Mouse (Mus musculus) testis, adult 2 months (tissue): Measurements from ENCODE around the gene Ebi3. TPM values are rescaled to one million over a fixed set of nuclear protein-coding genes. Genes with fewer than 3 reads are reported as not detected.

ENCODE experiments used
- H3K27ac ChIP-seq: fragments of 200-500 bp; 2 replicates; pipeline ENCODE4 v1.5.1; 2012; ENCODE audit warnings: low read depth, low read length; ENCODE audit not compliant: control insufficient read depth, insufficient read depth
- H3K27me3 ChIP-seq: fragments of 200-500 bp; 2 replicates; pipeline ENCODE4 v1.6.1; 2012; ENCODE audit warnings: mild to moderate bottlenecking, low read length, moderate library complexity; ENCODE audit not compliant: control insufficient read depth, insufficient read depth
- H3K36me3 ChIP-seq: fragments of 200-500 bp; 2 replicates; pipeline ENCODE4 v1.6.1; 2012; ENCODE audit warnings: mild to moderate bottlenecking, low read length; ENCODE audit not compliant: control insufficient read depth, insufficient read depth
- H3K4me1 ChIP-seq: fragments of 200-500 bp; 2 replicates; pipeline ENCODE4 v1.6.1; 2012; ENCODE audit warnings: low read length; ENCODE audit not compliant: control insufficient read depth, insufficient read depth
- H3K4me3 ChIP-seq: fragments of 200-500 bp; 2 replicates; pipeline ENCODE4 v1.5.1; 2012; ENCODE audit warnings: low read depth, mild to moderate bottlenecking, low read length, moderate library complexity, mixed read lengths; ENCODE audit not compliant: control insufficient read depth
- CTCF ChIP-seq: fragments of 200-500 bp; IDR thresholded peaks from 2 replicates; pipeline ENCODE4 v1.5.1; 2012; ENCODE audit warnings: low read depth, mild to moderate bottlenecking, inconsistent platforms, low read length, moderate library complexity; ENCODE audit not compliant: control insufficient read depth, insufficient read depth, insufficient replicate concordance
- POLR2A ChIP-seq: fragments of 200-500 bp; IDR thresholded peaks from 2 replicates; pipeline ENCODE4 v1.6.1; 2012; ENCODE audit warnings: low read depth, mild to moderate bottlenecking, inconsistent platforms, low read length, moderate library complexity; ENCODE audit not compliant: control insufficient read depth
- polyA plus RNA-seq: library from polyadenylated mRNA; depleted of rRNA; stranded (reverse); fragments of >200 nt; gene quantifications from 2 replicates; pipeline ENCODE4 v1.2.3, GENCODE M21; 2012

Ebi3 gene
- polyA plus RNA-seq, 1 experiment, result 0.75 TPM

- Histone ChIP-seq H3K27me3 (no peaks in the 10 kb centered on the region), H3K4me3 (peak overlapping the region; percentile 8), H3K4me1 (peaks cover 10% of the 10 kb centered on the region), H3K36me3 (no peaks in the 10 kb centered on the region), H3K27ac (no peak overlapping the region)
- TF ChIP-seq CTCF (no peak), POLR2A (no peak)
These were observed 399 bp upstream of the Ebi3 start for GRCm38 (mm10) chr17:55952041-55952440.

DNA sequence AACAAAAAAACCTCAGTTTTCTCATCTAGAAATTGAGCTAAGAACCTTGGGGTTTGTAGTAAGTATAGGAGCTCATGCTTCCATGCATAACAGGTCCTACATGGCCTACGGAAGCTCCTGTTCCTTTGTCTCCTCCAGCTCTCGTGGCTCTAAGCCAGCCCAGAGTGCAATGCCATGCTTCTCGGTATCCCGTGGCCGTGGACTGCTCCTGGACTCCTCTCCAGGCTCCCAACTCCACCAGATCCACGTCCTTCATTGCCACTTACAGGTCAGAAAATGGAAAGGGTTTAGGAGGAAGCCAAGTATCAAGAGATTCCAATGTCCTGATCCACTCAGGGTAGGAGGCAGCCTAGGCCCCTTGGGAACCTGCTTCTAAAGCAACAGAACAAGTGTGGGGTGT lies 1.3 kb downstream of the Ebi3 start:
- Histone ChIP-seq H3K4me3 (no peak overlapping the region), H3K27ac (no peak overlapping the region), H3K36me3 (no peaks in the 10 kb centered on the region), H3K4me1 (peaks cover 15% of the 10 kb centered on the region), H3K27me3 (no peaks in the 10 kb centered on the region)
- TF ChIP-seq CTCF (no peak), POLR2A (no peak)

GRCm38 (mm10) chr17:55954229-55954628 lies 1.8 kb downstream of the Ebi3 start:
- Histone ChIP-seq H3K27me3 (no peaks in the 10 kb centered on the region), H3K4me3 (no peak overlapping the region), H3K4me1 (peaks cover 15% of the 10 kb centered on the region), H3K36me3 (no peaks in the 10 kb centered on the region), H3K27ac (no peak overlapping the region)
- TF ChIP-seq CTCF (no peak), POLR2A (no peak)

- TF ChIP-seq CTCF (no peak), POLR2A (peak; percentile 37; the same call in 1 of the 2 replicates)
- Histone ChIP-seq H3K4me1 (peaks cover 18% of the 10 kb centered on the region), H3K27me3 (no peaks in the 10 kb centered on the region), H3K36me3 (no peaks in the 10 kb centered on the region), H3K27ac (no peak overlapping the region), H3K4me3 (peak overlapping the region; percentile 80)
These were observed 3.7 kb downstream of the Ebi3 start for GRCm38 (mm10) chr17:55956129-55956528.

DNA sequence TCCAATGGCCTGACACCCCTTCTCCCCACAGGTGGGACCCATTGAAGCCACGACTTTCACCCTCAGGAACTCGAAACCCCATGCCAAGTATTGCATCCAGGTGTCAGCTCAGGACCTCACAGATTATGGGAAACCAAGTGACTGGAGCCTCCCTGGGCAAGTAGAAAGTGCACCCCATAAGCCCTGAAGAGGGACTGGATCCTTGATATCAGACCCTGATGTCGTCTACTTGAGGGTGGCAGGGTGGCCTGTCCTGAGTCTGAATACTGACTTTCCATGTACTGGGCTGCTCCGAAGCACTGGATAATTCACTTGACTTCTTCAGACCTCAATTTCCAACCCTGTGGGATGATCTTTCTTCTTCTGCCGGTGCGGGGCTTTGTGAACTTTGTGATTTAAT lies 4.2 kb downstream of the Ebi3 start:
- Histone ChIP-seq H3K4me1 (peaks cover 18% of the 10 kb centered on the region), H3K4me3 (peak overlapping the region; percentile 80), H3K27ac (no peak overlapping the region), H3K27me3 (no peaks in the 10 kb centered on the region), H3K36me3 (no peaks in the 10 kb centered on the region)
- no peak for TF ChIP-seq CTCF
- no peak for TF ChIP-seq POLR2A

GRCm38 (mm10) chr17:55957168-55957567 lies 4.7 kb downstream of the Ebi3 start:
- peak; percentile 78 for TF ChIP-seq CTCF
- TF ChIP-seq POLR2A, result no peak
- Histone ChIP-seq H3K27me3 (no peaks in the 10 kb centered on the region), H3K27ac (no peak overlapping the region), H3K4me1 (peaks cover 18% of the 10 kb centered on the region), H3K4me3 (no peak overlapping the region), H3K36me3 (no peaks in the 10 kb centered on the region)

- H3K27ac ChIP-seq, result no peak overlapping the region; the same call in 1 of the 2 replicates
- H3K27me3 ChIP-seq, result no peaks in the 10 kb centered on the region
- no peak for TF ChIP-seq POLR2A
- no peak for TF ChIP-seq CTCF
- peaks cover 18% of the 10 kb centered on the region for H3K4me1 ChIP-seq
- no peaks in the 10 kb centered on the region for H3K36me3 ChIP-seq
- no peak overlapping the region for H3K4me3 ChIP-seq
These were observed 5.5 kb downstream of the Ebi3 start for GRCm38 (mm10) chr17:55957726-55958583.

- peak overlapping the region; percentile 45 for H3K27ac ChIP-seq
- H3K27me3 ChIP-seq, result no peaks in the 10 kb centered on the region
These were observed 6.1 kb downstream of the Ebi3 start for GRCm38 (mm10) chr17:55958584-55958886.

More at GRCm38 (mm10) chr17:55958584-55958886, 6.1 kb downstream of the Ebi3 start:
- peak overlapping the region; percentile 99; the same call in 1 of the 2 replicates for H3K4me3 ChIP-seq
- peaks cover 18% of the 10 kb centered on the region for H3K4me1 ChIP-seq
- TF ChIP-seq POLR2A (no peak), CTCF (no peak)
- no peaks in the 10 kb centered on the region for H3K36me3 ChIP-seq
